Comparison of ENCODE assay signal across 11 mouse cellular contexts in the genomic region with DNA sequence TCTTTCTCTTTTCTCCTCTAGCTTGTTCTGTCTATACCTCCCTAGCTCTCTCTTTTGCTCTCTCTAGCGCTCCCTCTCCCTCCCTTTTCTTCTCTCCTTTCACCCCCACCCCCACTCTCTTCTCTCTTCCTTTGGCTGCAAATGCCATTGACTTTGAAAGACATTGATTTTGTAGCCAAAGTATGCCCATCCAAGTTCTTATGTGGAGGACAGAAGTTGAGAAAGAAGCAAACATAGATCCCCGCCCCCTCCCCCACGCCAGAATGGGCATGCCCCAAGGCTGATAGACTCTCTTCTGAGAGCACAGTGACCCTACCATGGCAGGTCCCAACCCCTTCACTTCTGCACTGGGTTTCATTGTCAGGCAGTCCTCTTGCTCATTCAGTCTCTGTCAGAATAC. TPM values are rescaled to one million over a fixed set of nuclear protein-coding genes. Genes with fewer than 3 reads are reported as not detected.
DNase-seq lines count a peak whose midpoint lies in the region; ATAC-seq and TF ChIP-seq lines count a peak whose summit lies in the region.
"Had no signal": no experiment of that assay in that cellular context is flagged by ENCODE, and none has a peak within 500 bp of the region (broad histone marks: within the 10 kb centered on the region; RNA-seq: fewer than 3 reads in every experiment).

No protein-coding gene starts in this region.

- peaks cover 38% of the 10 kb centered on the region for H3K27me3 ChIP-seq in lung, embryonic 14.5 days (ENCODE audit: insufficient read depth, low read length)
- peaks cover 48% of the 10 kb centered on the region for H3K27me3 ChIP-seq in limb, embryonic 13.5 days

- no peak overlapping the region for H3K9ac ChIP-seq in lung, embryonic 14.5 days
- no peak overlapping the region for H3K9ac ChIP-seq in limb, embryonic 13.5 days

- H3K36me3 ChIP-seq in lung, embryonic 14.5 days (ENCODE audit: insufficient read depth), result no peaks in the 10 kb centered on the region
- no peaks in the 10 kb centered on the region for H3K36me3 ChIP-seq in limb, embryonic 13.5 days

- H3K4me2 ChIP-seq in lung, embryonic 14.5 days, result peak overlapping the region; percentile 100; the same call in 1 of the 2 replicates
- peak overlapping the region; percentile 100 for H3K4me2 ChIP-seq in limb, embryonic 13.5 days (replicated peaks)

- no peak for ATAC-seq in lung, embryonic 14.5 days (ENCODE audit: insufficient read depth)
- ATAC-seq in limb, embryonic 13.5 days (ENCODE audit: low FRiP score, low read depth), result no peak

- H3K4me1 ChIP-seq in lung, embryonic 14.5 days (ENCODE audit: insufficient read depth), result no peaks in the 10 kb centered on the region
- H3K4me1 ChIP-seq in embryonic fibroblast, embryonic 13.5 days (ENCODE audit: control insufficient read depth, insufficient read depth, low read length), result 0 out of 2 replicates have a peak, but pooled peaks cover 3% of the 10 kb centered on the region
- peaks cover 16% of the 10 kb centered on the region for H3K4me1 ChIP-seq in limb, embryonic 13.5 days
- H3K4me1 ChIP-seq in olfactory bulb, adult 2 months (ENCODE audit: control insufficient read depth, insufficient read depth, low read length), result no peaks in the 10 kb centered on the region

- intact Hi-C loops in left cerebral cortex, postnatal 36 days (cut with DNase I), result no loop called here

- no peak for TF ChIP-seq POLR2A in embryonic fibroblast, embryonic 13.5 days (IDR thresholded peaks at IDR 0.05; ENCODE audit: low read depth, low read length)
- TF ChIP-seq POLR2A in olfactory bulb, adult 2 months (IDR thresholded peaks at IDR 0.05; ENCODE audit: insufficient read depth, low read depth, low read length), result no peak

- no peak for DNase-seq in lung, embryonic 14.5 days
- DNase-seq in lung, postnatal 10 days, result no peak
- DNase-seq in thymus, postnatal 36 days, result no peak
- DNase-seq in left cerebral cortex, postnatal 36 days (ENCODE audit: low spot score in 2 of 2), result no peak
- no peak for DNase-seq in lung, postnatal 14 days
- DNase-seq: gastrocnemius, postnatal 14 days; kidney, postnatal 14 days; lung, adult 2 months had no signal

- H3K9me3 ChIP-seq in lung, embryonic 14.5 days (ENCODE audit: low read depth, low read length), result no peaks in the 10 kb centered on the region
- H3K9me3 ChIP-seq in limb, embryonic 13.5 days, result no peaks in the 10 kb centered on the region

- no peak overlapping the region for H3K4me3 ChIP-seq in lung, embryonic 14.5 days (ENCODE audit: low read depth, low read length)
- H3K4me3 ChIP-seq in embryonic fibroblast, embryonic 13.5 days (ENCODE audit: insufficient read depth, low read length), result peak overlapping the region; percentile 65
- H3K4me3 ChIP-seq in limb, embryonic 13.5 days, result peak overlapping the region; percentile 69
- peak overlapping the region; percentile 66 for H3K4me3 ChIP-seq in olfactory bulb, adult 2 months (ENCODE audit: insufficient read depth, low read depth, low read length)

- WGBS in lung, embryonic 14.5 days, result 25% methylated on average over 3 of the region's 3 CpGs
- 8% methylated on average over 3 of the region's 3 CpGs for WGBS in limb, embryonic 13.5 days
- 31% methylated on average over 3 of the region's 3 CpGs for WGBS in olfactory bulb, adult 2 months

- no peak for TF ChIP-seq CTCF in lung, embryonic 14.5 days (IDR thresholded peaks at IDR 0.05; ENCODE audit: low read depth)
- TF ChIP-seq CTCF in embryonic fibroblast, embryonic 13.5 days (IDR thresholded peaks at IDR 0.05; ENCODE audit: borderline replicate concordance, insufficient read depth, low read length), result no peak
- TF ChIP-seq CTCF in olfactory bulb, adult 2 months (IDR thresholded peaks at IDR 0.05; ENCODE audit: insufficient read depth, low read depth, low read length), result no peak

- H3K27ac ChIP-seq in lung, embryonic 14.5 days (ENCODE audit: low read depth), result no peak overlapping the region
- H3K27ac ChIP-seq in embryonic fibroblast, embryonic 13.5 days (ENCODE audit: insufficient read depth, low read length), result no peak overlapping the region
- H3K27ac ChIP-seq in limb, embryonic 13.5 days, result no peak overlapping the region
- H3K27ac ChIP-seq in olfactory bulb, adult 2 months (ENCODE audit: insufficient read depth, low read depth, low read length), result no peak overlapping the region

RNA-seq across cellular contexts. Expression of gene Tmeff2, which starts 28.3 kb away (rescaled TPM):
- 2.6 and 2.7 TPM in 2 replicates for polyA plus RNA-seq in lung, embryonic 14.5 days (2014; fragmentation: Nextera tagmentation; extraction: Ambion mirVana)
- 8.0 and 16.1 TPM in 2 replicates for polyA plus RNA-seq in embryonic fibroblast, embryonic 13.5 days (2011; ENCODE audit: insufficient read length, low read depth, missing spikeins)
- polyA plus RNA-seq in limb, embryonic 13.5 days (2015; fragmentation: Nextera tagmentation; extraction: Ambion mirVana), result 18.9 and 19.2 TPM in 2 replicates
- polyA plus RNA-seq in olfactory bulb, adult 2 months (2012; ENCODE audit: insufficient read depth, insufficient read length, low replicate concordance, missing spikeins), result not detected in 2 replicates
- total RNA-seq in left cerebral cortex, postnatal 36 days (2021), result 10 to 100 TPM; 47.9 to 54.4 TPM
